In genomic region chr7:6586096-6586759, GRCm38 (mm10) we compare ENCODE assay signal across 12 mouse cellular contexts. TPM values are rescaled to one million over a fixed set of nuclear protein-coding genes. Genes with fewer than 3 reads are reported as not detected.
A peak's percentile ranks its signal among the peaks of the same experiment; 100 is the strongest.
DNase-seq lines count a peak whose midpoint lies in the region; ATAC-seq and TF ChIP-seq lines count a peak whose summit lies in the region.
"Had no signal": no experiment of that assay in that cellular context is flagged by ENCODE, and none has a peak within 500 bp of the region (broad histone marks: within the 10 kb centered on the region; RNA-seq: fewer than 3 reads in every experiment).

No protein-coding gene starts in this region.

- TF ChIP-seq CTCF in liver, postnatal 0 days (IDR thresholded peaks at IDR 0.05; ENCODE audit: low read depth) = peak; percentile 58

- no peaks in the 10 kb centered on the region for H3K9me3 ChIP-seq in liver, postnatal 0 days (ENCODE audit: low read length)
- H3K9me3 ChIP-seq in forebrain, embryonic 16.5 days (ENCODE audit: control insufficient read depth, low read length) = no peaks in the 10 kb centered on the region

- TF ChIP-seq EP300 in liver, postnatal 0 days (IDR thresholded peaks at IDR 0.05; ENCODE audit: low read depth) = no peak

- H3K36me3 ChIP-seq in liver, postnatal 0 days (replicated peaks; ENCODE audit: insufficient read depth, low read length) = no peaks in the 10 kb centered on the region
- no peaks in the 10 kb centered on the region for H3K36me3 ChIP-seq in forebrain, embryonic 16.5 days (ENCODE audit: control insufficient read depth, insufficient read depth)

- H3K4me3 ChIP-seq in liver, postnatal 0 days (ENCODE audit: low read depth, low read length) = no peak overlapping the region
- H3K4me3 ChIP-seq in forebrain, embryonic 16.5 days (replicated peaks; ENCODE audit: low read length) = no peak overlapping the region

- peak; percentile 67; the same call in 1 of the 2 replicates for ATAC-seq in frontal cortex, adult (ENCODE audit: low TSS enrichment)
- no peak for ATAC-seq in liver, postnatal 0 days
- ATAC-seq in forebrain, embryonic 16.5 days = peak; percentile 26; the same call in 1 of the 2 replicates
- no peak for ATAC-seq in granulocyte monocyte progenitor cell, adult 5-6 weeks (replicated peaks; ENCODE audit: poor library complexity, severe bottlenecking)

- no peaks in the 10 kb centered on the region for H3K4me1 ChIP-seq in liver, postnatal 0 days (ENCODE audit: insufficient read depth)
- no peaks in the 10 kb centered on the region for H3K4me1 ChIP-seq in forebrain, embryonic 16.5 days (replicated peaks; ENCODE audit: control insufficient read depth, insufficient read depth, low read length)

- H3K9ac ChIP-seq in liver, postnatal 0 days (replicated peaks) = no peak overlapping the region
- H3K9ac ChIP-seq in forebrain, embryonic 16.5 days (replicated peaks; ENCODE audit: low read depth, low read length) = no peak overlapping the region

- H3K4me2 ChIP-seq in liver, postnatal 0 days (ENCODE audit: low read depth, low read length) = no peak overlapping the region
- H3K4me2 ChIP-seq in forebrain, embryonic 16.5 days (ENCODE audit: low read length) = no peak overlapping the region

- no peak for DNase-seq in frontal cortex, postnatal 14 days (ENCODE audit: low spot score in 2 of 2)
- DNase-seq in liver, postnatal 0 days = no peak
- no peak for DNase-seq in liver
- DNase-seq in retina, adult 2 months (ENCODE audit: low read depth, low spot score) = peak; percentile 13
- no peak for DNase-seq in urinary bladder, postnatal 10 days (ENCODE audit: low spot score)

- H3K27me3 ChIP-seq in liver, postnatal 0 days (ENCODE audit: insufficient read depth, low read length) = no peaks in the 10 kb centered on the region
- H3K27me3 ChIP-seq in forebrain, embryonic 16.5 days (replicated peaks; ENCODE audit: control insufficient read depth, insufficient read depth, low read length) = no peaks in the 10 kb centered on the region

- H3K27ac ChIP-seq in liver, postnatal 0 days (ENCODE audit: low read depth) = no peak overlapping the region
- no peak overlapping the region for H3K27ac ChIP-seq in forebrain, embryonic 16.5 days (ENCODE audit: low read length)
- H3K27ac ChIP-seq: macrophage had no signal

- 45% methylated on average over 8 of the region's 8 CpGs for WGBS in liver, postnatal 0 days (ENCODE audit: insufficient replicate concordance)
- WGBS in forebrain, embryonic 16.5 days = 52% methylated on average over 8 of the region's 8 CpGs

RNA-seq across cellular contexts. Expression of gene Olfr1350, which starts 21.6 kb away (rescaled TPM):
- polyA plus RNA-seq in liver, postnatal 0 days (2015; fragmentation: Nextera tagmentation; extraction: Ambion mirVana) = not detected in 2 replicates
- not detected in 2 replicates for polyA plus RNA-seq in forebrain, embryonic 16.5 days (2015; fragmentation: Nextera tagmentation; extraction: Ambion mirVana)
- not detected in 2 replicates for total RNA-seq in granulocyte monocyte progenitor cell, adult 5-6 weeks (2014; fragmentation: Nextera tagmentation)
- total RNA-seq in granulocyte monocyte progenitor cell, adult 5-6 weeks (2017) = not detected in 2 replicates
- total RNA-seq: heart, postnatal 10 days had no signal
- polyA plus RNA-seq: cortical plate, adult 2 months; macrophage; stomach, embryonic 16.5 days had no signal

Comparison
In these comparisons a context has a peak if more than half of its experiments do, and no peak if none do; other contexts are left out.
1. ATAC-seq: peak in frontal cortex, adult (single experiment) and forebrain, embryonic 16.5 days (single experiment); none in liver, postnatal 0 days (single experiment) and granulocyte monocyte progenitor cell, adult 5-6 weeks (single experiment).